ENCODE assay signal across 14 mouse cellular contexts in the genomic region with DNA sequence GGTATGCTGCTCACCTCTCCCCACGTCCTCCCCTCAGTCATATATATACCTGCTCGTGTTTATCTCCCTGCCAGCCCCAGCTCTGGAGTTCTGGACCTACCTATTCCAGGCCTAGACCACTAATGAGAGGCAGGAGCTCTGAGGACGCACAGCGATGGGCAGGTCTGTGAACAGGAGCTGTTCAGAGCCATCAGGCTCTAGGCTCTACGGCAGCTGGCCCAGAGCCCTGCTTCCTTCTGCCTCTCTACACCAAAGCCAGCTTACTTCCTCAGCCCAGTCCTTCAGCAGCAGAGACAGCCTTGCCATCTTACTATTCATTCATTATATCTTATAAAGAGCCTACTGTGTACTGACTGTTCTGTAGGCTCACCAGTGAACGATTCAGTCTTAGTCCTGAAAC. TPM values are rescaled to one million over a fixed set of nuclear protein-coding genes. Genes with fewer than 3 reads are reported as not detected.
DNase-seq lines count a peak whose midpoint lies in the region; ATAC-seq lines count a peak whose summit lies in the region.
"Had no signal": no experiment of that assay in that cellular context is flagged by ENCODE, and none has a peak within 500 bp of the region (broad histone marks: within the 10 kb centered on the region; RNA-seq: fewer than 3 reads in every experiment).

No protein-coding gene starts in this region.

- ATAC-seq in heart, embryonic 16.5 days (replicated peaks; ENCODE audit: extremely low read depth, insufficient read depth, low FRiP score) = no peak
- ATAC-seq in midbrain, embryonic 13.5 days = no peak
- no peak for ATAC-seq in midbrain, embryonic 16.5 days
- ATAC-seq in limb, embryonic 13.5 days (ENCODE audit: low FRiP score, low read depth) = no peak

- peaks cover 51% of the 10 kb centered on the region for H3K4me1 ChIP-seq in heart, embryonic 16.5 days (ENCODE audit: control insufficient read depth, insufficient read depth, low read length)
- H3K4me1 ChIP-seq in midbrain, embryonic 13.5 days (replicated peaks) = peaks cover 60% of the 10 kb centered on the region
- H3K4me1 ChIP-seq in midbrain, embryonic 16.5 days (ENCODE audit: control insufficient read depth, insufficient read depth, low read length) = peaks cover 32% of the 10 kb centered on the region
- H3K4me1 ChIP-seq in limb, embryonic 13.5 days = peaks cover 54% of the 10 kb centered on the region

- DNase-seq in cerebellum, postnatal 14 days = peak; percentile 44 to 48
- no peak for DNase-seq in cerebellum, adult 18-20 months
- no peak for DNase-seq in heart, postnatal 25 days (ENCODE audit: low spot score)
- no peak for DNase-seq in adrenal gland, adult 8-10 months
- DNase-seq: adrenal gland, postnatal 36 days; cerebellum, adult 11 months; gastrocnemius, postnatal 14 days; kidney, adult 9 months; right cerebral cortex, adult 18-20 months had no signal

- no peaks in the 10 kb centered on the region for H3K9me3 ChIP-seq in heart, embryonic 16.5 days (replicated peaks; ENCODE audit: control insufficient read depth, low read length)
- no peaks in the 10 kb centered on the region for H3K9me3 ChIP-seq in midbrain, embryonic 13.5 days
- H3K9me3 ChIP-seq in midbrain, embryonic 16.5 days (replicated peaks; ENCODE audit: control insufficient read depth, low read length, poor library complexity, severe bottlenecking) = no peaks in the 10 kb centered on the region
- no peaks in the 10 kb centered on the region for H3K9me3 ChIP-seq in limb, embryonic 13.5 days
- H3K9me3 ChIP-seq: G1E had no signal

- H3K27ac ChIP-seq in heart, embryonic 16.5 days (ENCODE audit: low read length) = no peak overlapping the region
- H3K27ac ChIP-seq in midbrain, embryonic 13.5 days = no peak overlapping the region
- H3K27ac ChIP-seq in midbrain, embryonic 16.5 days (ENCODE audit: low read length) = no peak overlapping the region
- no peak overlapping the region for H3K27ac ChIP-seq in limb, embryonic 13.5 days

- no peak overlapping the region for H3K4me3 ChIP-seq in heart, embryonic 16.5 days (ENCODE audit: low read length)
- no peak overlapping the region for H3K4me3 ChIP-seq in midbrain, embryonic 13.5 days (replicated peaks)
- no peak overlapping the region for H3K4me3 ChIP-seq in midbrain, embryonic 16.5 days (ENCODE audit: low read depth, low read length)
- H3K4me3 ChIP-seq in limb, embryonic 13.5 days = no peak overlapping the region

- peak overlapping the region; percentile 10; the same call in 1 of the 2 replicates for H3K9ac ChIP-seq in heart, embryonic 16.5 days (ENCODE audit: low read length)
- H3K9ac ChIP-seq in midbrain, embryonic 13.5 days (replicated peaks) = no peak overlapping the region
- no peak overlapping the region for H3K9ac ChIP-seq in midbrain, embryonic 16.5 days (ENCODE audit: low read depth, low read length)
- no peak overlapping the region for H3K9ac ChIP-seq in limb, embryonic 13.5 days

- no peaks in the 10 kb centered on the region for H3K27me3 ChIP-seq in heart, embryonic 16.5 days (ENCODE audit: control insufficient read depth, insufficient read depth, low read length)
- no peaks in the 10 kb centered on the region for H3K27me3 ChIP-seq in midbrain, embryonic 13.5 days
- H3K27me3 ChIP-seq in midbrain, embryonic 16.5 days (ENCODE audit: control insufficient read depth, insufficient read depth, low read depth, low read length) = no peaks in the 10 kb centered on the region
- H3K27me3 ChIP-seq in limb, embryonic 13.5 days = no peaks in the 10 kb centered on the region

- 80% methylated on average over 6 of the region's 6 CpGs for WGBS in heart, embryonic 16.5 days
- WGBS in midbrain, embryonic 13.5 days = 91% methylated on average over 6 of the region's 6 CpGs
- WGBS in midbrain, embryonic 16.5 days = 89% methylated on average over 6 of the region's 6 CpGs
- WGBS in limb, embryonic 13.5 days = 88% methylated on average over 6 of the region's 6 CpGs

- no peak overlapping the region; the same call in 1 of the 2 replicates for H3K4me2 ChIP-seq in heart, embryonic 16.5 days (ENCODE audit: low read depth, low read length)
- H3K4me2 ChIP-seq in midbrain, embryonic 13.5 days (replicated peaks) = 0 out of 2 replicates have a peak overlapping the region, but pooled peaks have one; percentile 53
- no peak overlapping the region for H3K4me2 ChIP-seq in midbrain, embryonic 16.5 days (ENCODE audit: low read length)
- peak overlapping the region; percentile 84; the same call in 1 of the 2 replicates for H3K4me2 ChIP-seq in limb, embryonic 13.5 days (replicated peaks)

- H3K36me3 ChIP-seq in heart, embryonic 16.5 days (ENCODE audit: control insufficient read depth, insufficient read depth) = no peaks in the 10 kb centered on the region
- no peaks in the 10 kb centered on the region for H3K36me3 ChIP-seq in midbrain, embryonic 13.5 days
- no peaks in the 10 kb centered on the region for H3K36me3 ChIP-seq in midbrain, embryonic 16.5 days (ENCODE audit: control insufficient read depth, insufficient read depth, low read length)
- H3K36me3 ChIP-seq in limb, embryonic 13.5 days = no peaks in the 10 kb centered on the region
- H3K36me3 ChIP-seq: G1E had no signal

- intact Hi-C loops in heart, postnatal 25 days (cut with DNase I) = no loop called here

RNA-seq across cellular contexts. Expression of gene Litaf, which starts 1.2 kb away (rescaled TPM):
- polyA plus RNA-seq in heart, embryonic 16.5 days (2015; fragmentation: Nextera tagmentation; extraction: Ambion mirVana) = 76.6 and 78.7 TPM in 2 replicates
- total RNA-seq in heart, postnatal 25 days (2021) = 10 to 100 TPM; 21.7 to 24.2 TPM
- 31.5 and 33.5 TPM in 2 replicates for polyA plus RNA-seq in midbrain, embryonic 13.5 days (2015; fragmentation: Nextera tagmentation; extraction: Ambion mirVana)
- 22.7 and 25.4 TPM in 2 replicates for polyA plus RNA-seq in midbrain, embryonic 16.5 days (2015; fragmentation: Nextera tagmentation; extraction: Ambion mirVana)
- polyA plus RNA-seq in limb, embryonic 13.5 days (2015; fragmentation: Nextera tagmentation; extraction: Ambion mirVana) = 103 and 105 TPM in 2 replicates
- total RNA-seq in adrenal gland, adult 8-10 months (2022) = 10 to 100 TPM; 38.0 to 56.2 (median 46.3) TPM

RNA-seq across cellular contexts. Expression of gene Snn, which starts 4.0 kb away (rescaled TPM):
- 42.2 and 49.2 TPM in 2 replicates for polyA plus RNA-seq in heart, embryonic 16.5 days (2015; fragmentation: Nextera tagmentation; extraction: Ambion mirVana)
- total RNA-seq in heart, postnatal 25 days (2021) = 10 to 100 TPM; 28.3 to 33.3 TPM
- polyA plus RNA-seq in midbrain, embryonic 13.5 days (2015; fragmentation: Nextera tagmentation; extraction: Ambion mirVana) = 133 and 140 TPM in 2 replicates
- polyA plus RNA-seq in midbrain, embryonic 16.5 days (2015; fragmentation: Nextera tagmentation; extraction: Ambion mirVana) = 129 and 134 TPM in 2 replicates
- polyA plus RNA-seq in limb, embryonic 13.5 days (2015; fragmentation: Nextera tagmentation; extraction: Ambion mirVana) = 44.0 and 44.8 TPM in 2 replicates
- 10 to 100 TPM; 12.0 to 21.4 (median 14.6) TPM for total RNA-seq in adrenal gland, adult 8-10 months (2022)

Comparison
In these comparisons a context has a peak if more than half of its experiments do, and no peak if none do; other contexts are left out.
1. DNase-seq: peak in cerebellum, postnatal 14 days (2 of 2); none in cerebellum, adult 18-20 months (0 of 2), heart, postnatal 25 days (single experiment) and adrenal gland, adult 8-10 months (single experiment).
2. H3K4me2 ChIP-seq: peak in midbrain, embryonic 13.5 days (single experiment) and limb, embryonic 13.5 days (single experiment); none in heart, embryonic 16.5 days (single experiment) and midbrain, embryonic 16.5 days (single experiment).